Mouse (Mus musculus) thymus, postnatal 10 days (tissue): Measurements from ENCODE around the gene Aspdh.

Experiments used
- DNase-seq, 2 experiments: peaks; one replicate each; pipeline ENCODE4 v3.0.0; 2021; ENCODE audit warnings: low spot score in 2 of 2

The Aspdh gene

GRCm38 (mm10) chr7:44497361-44498055, 32.3 kb downstream of the Aspdh start:
- DNase-seq = no peak

GRCm38 (mm10) chr7:44498922-44499321, 33.7 kb downstream of the Aspdh start:
- no peak for DNase-seq

- no peak for DNase-seq
Observed at GRCm38 (mm10) chr7:44500046-44500445, 34.9 kb downstream of the Aspdh start.

- peak; percentile 49 to 83 for DNase-seq
Observed at GRCm38 (mm10) chr7:44501563-44502115, 36.4 kb downstream of the Aspdh start.

GRCm38 (mm10) chr7:44507491-44507890, 42.3 kb downstream of the Aspdh start:
- no peak for DNase-seq
